Mouse (Mus musculus): ENCODE measurements at regions not wholly inside any gene's neighbourhood (a gene's known extent, or its start where the extent isn't known, plus 50 kb on each side); places are given as distances from the start of the nearest gene placed in this dataset.

GRCm38 (mm10) chr12:12581271-12582186 is 319.6 kb downstream of the Fam49a start:
- intact Hi-C loops (cut with DNase I) = no loop called here
- DNase-seq = no peak

GRCm38 (mm10) chr12:12580763-12581178 is 318.8 kb downstream of the Fam49a start:
- DNase-seq = no peak
- intact Hi-C loops (cut with DNase I) = no loop called here

GRCm38 (mm10) chr12:12578278-12578677 is 316.3 kb downstream of the Fam49a start:
- intact Hi-C loops (cut with DNase I) = loop anchor here (10.0 kb wide), 1 partner anchor 153 kb away; no protein-coding TSS in a partner anchor
- no peak for DNase-seq

GRCm38 (mm10) chr12:12570563-12571251 is 308.8 kb downstream of the Fam49a start:
- intact Hi-C loops (cut with DNase I) = loop anchor here (10.0 kb wide), 1 partner anchor 146 kb away; no protein-coding TSS in a partner anchor
- DNase-seq = no peak

GRCm38 (mm10) chr12:12567734-12568104 is 305.8 kb downstream of the Fam49a start:
- DNase-seq = no peak
- intact Hi-C loops (cut with DNase I) = no loop called here

- DNase-seq = no peak
- intact Hi-C loops (cut with DNase I) = no loop called here
These were observed 305.3 kb downstream of the Fam49a start for GRCm38 (mm10) chr12:12567058-12567733.

GRCm38 (mm10) chr12:12562267-12562666 is 300.3 kb downstream of the Fam49a start:
- DNase-seq = no peak
- intact Hi-C loops (cut with DNase I) = no loop called here

GRCm38 (mm10) chr12:12551818-12552217 is 289.9 kb downstream of the Fam49a start:
- DNase-seq = no peak
- intact Hi-C loops (cut with DNase I) = no loop called here

- intact Hi-C loops (cut with DNase I) = no loop called here
- DNase-seq = no peak
These were observed 287.7 kb downstream of the Fam49a start for GRCm38 (mm10) chr12:12549649-12550048.

- DNase-seq = no peak
- intact Hi-C loops (cut with DNase I) = no loop called here
These were observed 286.7 kb downstream of the Fam49a start for GRCm38 (mm10) chr12:12548688-12549087.

- intact Hi-C loops (cut with DNase I) = no loop called here
- no peak for DNase-seq
These were observed 285.5 kb downstream of the Fam49a start for GRCm38 (mm10) chr12:12547477-12547876.

- intact Hi-C loops (cut with DNase I) = no loop called here
- DNase-seq = no peak
These were observed 284.6 kb downstream of the Fam49a start for GRCm38 (mm10) chr12:12546372-12547031.

- DNase-seq = no peak
- intact Hi-C loops (cut with DNase I) = no loop called here
These were observed 279.4 kb downstream of the Fam49a start for GRCm38 (mm10) chr12:12541076-12542070.

- intact Hi-C loops (cut with DNase I) = no loop called here
These were observed 277.4 kb downstream of the Fam49a start for GRCm38 (mm10) chr12:12539291-12539690.

GRCm38 (mm10) chr12:12534779-12535178 is 272.8 kb downstream of the Fam49a start:
- intact Hi-C loops (cut with DNase I) = no loop called here
- DNase-seq = no peak

More at GRCm38 (mm10) chr12:12539291-12539690, 277.4 kb downstream of the Fam49a start:
- no peak for DNase-seq

GRCm38 (mm10) chr12:12530796-12531195 is 268.9 kb downstream of the Fam49a start:
- intact Hi-C loops (cut with DNase I) = no loop called here
- no peak for DNase-seq

GRCm38 (mm10) chr12:12529541-12529940 is 267.6 kb downstream of the Fam49a start:
- intact Hi-C loops (cut with DNase I) = no loop called here
- DNase-seq = no peak

GRCm38 (mm10) chr12:12528478-12528981 is 266.6 kb downstream of the Fam49a start:
- intact Hi-C loops (cut with DNase I) = no loop called here
- no peak for DNase-seq

GRCm38 (mm10) chr12:12527766-12528477 is 266.0 kb downstream of the Fam49a start:
- no peak for DNase-seq
- intact Hi-C loops (cut with DNase I) = no loop called here
